ENCODE assay signal across 11 mouse cellular contexts in genomic region chr11:101885881-101886319, GRCm38 (mm10). TPM values are rescaled to one million over a fixed set of nuclear protein-coding genes. Genes with fewer than 3 reads are reported as not detected.
DNase-seq lines count a peak whose midpoint lies in the region; ATAC-seq and TF ChIP-seq lines count a peak whose summit lies in the region.
"Had no signal": no experiment of that assay in that cellular context is flagged by ENCODE, and none has a peak within 500 bp of the region (broad histone marks: within the 10 kb centered on the region; RNA-seq: fewer than 3 reads in every experiment).

No protein-coding gene starts in this region.

- peak overlapping the region; percentile 93 for H3K27ac ChIP-seq in heart, embryonic 12.5 days (ENCODE audit: poor library complexity, severe bottlenecking)
- peak overlapping the region; percentile 71; the same call in 1 of the 2 replicates for H3K27ac ChIP-seq in stomach, embryonic 14.5 days (ENCODE audit: low read length)
- no peak overlapping the region for H3K27ac ChIP-seq in thymus, adult 2 months (ENCODE audit: control insufficient read depth, insufficient read depth, low read length)

- peaks cover 80% of the 10 kb centered on the region for H3K4me1 ChIP-seq in heart, embryonic 12.5 days (replicated peaks)
- peaks cover 43% of the 10 kb centered on the region for H3K4me1 ChIP-seq in stomach, embryonic 14.5 days (ENCODE audit: control insufficient read depth, insufficient read depth, low read length)
- H3K4me1 ChIP-seq in thymus, adult 2 months (replicated peaks; ENCODE audit: control insufficient read depth, insufficient read depth, low read length): no peaks in the 10 kb centered on the region

- no peak for DNase-seq in heart, adult 8-10 months (ENCODE audit: low spot score)
- DNase-seq in lung, postnatal 10 days: peak; percentile 18
- no peak for DNase-seq in lung, postnatal 25 days (ENCODE audit: low spot score)
- peak; percentile 77 for DNase-seq in induced T-regulatory cell, adult 2 months (ENCODE audit: low read depth)
- no peak for DNase-seq in right cerebral cortex, adult 18-20 months
- DNase-seq in thymus, adult 2 months: no peak
- DNase-seq: cerebellum, postnatal 14 days; layer of hippocampus, adult 9-11 months had no signal

- WGBS in heart, embryonic 12.5 days: 27% methylated on average over 6 of the region's 6 CpGs
- 40% methylated on average over 6 of the region's 6 CpGs for WGBS in stomach, embryonic 14.5 days
- 17% methylated on average over 6 of the region's 6 CpGs for WGBS in thymus, adult 2 months

- no peaks in the 10 kb centered on the region for H3K36me3 ChIP-seq in heart, embryonic 12.5 days
- no peaks in the 10 kb centered on the region for H3K36me3 ChIP-seq in stomach, embryonic 14.5 days (ENCODE audit: control insufficient read depth, insufficient read depth, low read length)
- no peaks in the 10 kb centered on the region for H3K36me3 ChIP-seq in thymus, adult 2 months (ENCODE audit: control insufficient read depth, insufficient read depth, low read length)

- peak overlapping the region; percentile 46 for H3K4me2 ChIP-seq in heart, embryonic 12.5 days
- no peak overlapping the region for H3K4me2 ChIP-seq in stomach, embryonic 14.5 days (replicated peaks; ENCODE audit: low read depth, low read length)

- H3K4me3 ChIP-seq in heart, embryonic 12.5 days: no peak overlapping the region
- H3K4me3 ChIP-seq in stomach, embryonic 14.5 days (ENCODE audit: low read depth, low read length): no peak overlapping the region
- no peak overlapping the region for H3K4me3 ChIP-seq in thymus, adult 2 months (ENCODE audit: control insufficient read depth, insufficient read depth, low read length)

- no peaks in the 10 kb centered on the region for H3K9me3 ChIP-seq in heart, embryonic 12.5 days (replicated peaks)
- H3K9me3 ChIP-seq in stomach, embryonic 14.5 days (ENCODE audit: control insufficient read depth, low read depth, low read length): no peaks in the 10 kb centered on the region

- no peak for TF ChIP-seq POLR2A in thymus, adult 2 months (IDR thresholded peaks at IDR 0.05; ENCODE audit: control insufficient read depth, extremely low read depth, insufficient read depth, low read length, poor library complexity)

- TF ChIP-seq CTCF in thymus, adult 2 months (IDR thresholded peaks at IDR 0.05; ENCODE audit: borderline replicate concordance, control insufficient read depth, extremely low read depth, insufficient read depth, low read length, poor library complexity): no peak

- H3K9ac ChIP-seq in heart, embryonic 12.5 days: 0 out of 2 replicates have a peak overlapping the region, but pooled peaks have one; percentile 6
- H3K9ac ChIP-seq in stomach, embryonic 14.5 days (replicated peaks; ENCODE audit: low read depth, low read length): no peak overlapping the region

- no peak for ATAC-seq in heart, embryonic 12.5 days (ENCODE audit: insufficient number of reproducible peaks, low FRiP score)
- no peak for ATAC-seq in stomach, embryonic 14.5 days (ENCODE audit: insufficient number of reproducible peaks, insufficient read depth, low FRiP score, low read depth)

- no peaks in the 10 kb centered on the region for H3K27me3 ChIP-seq in heart, embryonic 12.5 days (replicated peaks)
- H3K27me3 ChIP-seq in stomach, embryonic 14.5 days (ENCODE audit: control insufficient read depth, insufficient read depth, low read length): no peaks in the 10 kb centered on the region
- H3K27me3 ChIP-seq in thymus, adult 2 months (ENCODE audit: control insufficient read depth, insufficient read depth, low read length): peaks cover 3% of the 10 kb centered on the region; the same call in 1 of the 2 replicates

RNA-seq across cellular contexts. Expression of gene Meox1, which starts 8.3 kb away (rescaled TPM):
- polyA plus RNA-seq in heart, embryonic 12.5 days (2016; fragmentation: Nextera tagmentation; extraction: Ambion mirVana): 22.7 and 24.1 TPM in 2 replicates
- total RNA-seq in heart, adult 8-10 months (2022): 1 to 10 TPM; 3.7 to 6.6 (median 6.3) TPM
- polyA plus RNA-seq in stomach, embryonic 14.5 days (2014; fragmentation: Nextera tagmentation; extraction: Ambion mirVana): 5.2 and 5.6 TPM in 2 replicates
- 1.9 and 2.1 TPM in 2 replicates for polyA plus RNA-seq in thymus, adult 2 months (2012; rRNA removed)
- total RNA-seq: megakaryocyte-erythroid progenitor cell, adult 5-6 weeks had no signal

Comparison
In these comparisons a context has a peak if more than half of its experiments do, and no peak if none do; other contexts are left out.
1. DNase-seq: peak in lung, postnatal 10 days (single experiment) and induced T-regulatory cell, adult 2 months (single experiment); none in heart, adult 8-10 months (single experiment), lung, postnatal 25 days (single experiment), right cerebral cortex, adult 18-20 months (single experiment) and thymus, adult 2 months (single experiment).